ENCODE assay signal across 20 mouse cellular contexts in the genomic region with DNA sequence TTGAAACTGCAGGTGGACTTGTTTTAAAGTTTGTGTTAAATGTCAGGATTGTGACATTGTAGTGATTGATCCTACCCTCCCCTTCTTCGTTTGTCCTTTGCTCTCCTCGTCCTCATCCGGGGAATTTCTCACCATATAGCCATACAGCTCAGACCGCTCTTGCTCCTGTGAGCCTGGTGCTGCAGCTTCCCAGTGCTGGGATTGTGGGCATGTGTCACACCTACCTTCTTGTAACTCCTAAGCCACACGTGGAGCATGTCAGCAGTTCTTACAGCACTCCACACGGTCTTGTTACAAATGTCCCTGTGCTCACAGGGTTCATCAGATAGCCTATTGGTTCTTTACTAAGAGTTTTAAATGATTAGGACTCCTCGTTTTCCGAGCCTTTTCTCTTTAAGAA.
DNase-seq lines count a peak whose midpoint lies in the region; ATAC-seq and TF ChIP-seq lines count a peak whose summit lies in the region.
"Had no signal": no experiment of that assay in that cellular context is flagged by ENCODE, and none has a peak within 500 bp of the region (broad histone marks: within the 10 kb centered on the region; RNA-seq: fewer than 3 reads in every experiment).

No protein-coding gene starts in this region.

- peak overlapping the region in 1 of 2 experiments; percentile 54; a peak in 1 of 4 replicates for H3K27ac ChIP-seq in heart, embryonic 14.5 days (replicated peaks in 1 of 2; ENCODE audit: control insufficient read depth in 1 of 2, insufficient read depth in 1 of 2, low read depth in 2 of 2, low read length in 2 of 2)
- 0 out of 2 replicates have a peak overlapping the region, but pooled peaks have one; percentile 30 for H3K27ac ChIP-seq in liver, embryonic 12.5 days
- no peak overlapping the region for H3K27ac ChIP-seq in liver, embryonic 11.5 days (ENCODE audit: low read depth, low read length)
- H3K27ac ChIP-seq in intestine, postnatal 0 days (ENCODE audit: low read depth, low read length) = no peak overlapping the region
- H3K27ac ChIP-seq: embryonic facial prominence, embryonic 15.5 days; forebrain, embryonic 13.5 days; macrophage; stomach, embryonic 15.5 days had no signal

- TF ChIP-seq CTCF in intestine, postnatal 0 days (IDR thresholded peaks at IDR 0.05; ENCODE audit: low read depth) = no peak

- H3K4me2 ChIP-seq in heart, embryonic 14.5 days (ENCODE audit: low read length) = peak overlapping the region; percentile 19
- no peak overlapping the region for H3K4me2 ChIP-seq in liver, embryonic 12.5 days
- no peak overlapping the region for H3K4me2 ChIP-seq in liver, embryonic 11.5 days
- no peak overlapping the region for H3K4me2 ChIP-seq in intestine, postnatal 0 days (replicated peaks; ENCODE audit: low read depth)
- H3K4me2 ChIP-seq: embryonic facial prominence, embryonic 15.5 days; forebrain, embryonic 13.5 days; stomach, embryonic 15.5 days had no signal

- DNase-seq in embryo, embryonic 10 days (ENCODE audit: low spot score) = peak; percentile 40
- no peak for DNase-seq in embryo, embryonic 10.5 days (ENCODE audit: low spot score)
- no peak for DNase-seq in heart, adult 18-20 months
- no peak for DNase-seq in liver, embryonic 11.5 days (ENCODE audit: low spot score)
- DNase-seq: cerebellum, adult 11 months; kidney, postnatal 36 days; lung, adult 2 months; midbrain, embryonic 14.5 days; spleen, adult 18-20 months; thymus, postnatal 36 days had no signal

- H3K4me1 ChIP-seq in heart, embryonic 14.5 days (ENCODE audit: control insufficient read depth in 2 of 2, insufficient read depth in 2 of 2, low read length in 2 of 2) = peaks cover 22 to 45% of the 10 kb centered on the region in 2 experiments
- H3K4me1 ChIP-seq in liver, embryonic 12.5 days = peaks cover 12% of the 10 kb centered on the region; the same call in 1 of the 2 replicates
- peaks cover 9% of the 10 kb centered on the region for H3K4me1 ChIP-seq in liver, embryonic 11.5 days (replicated peaks; ENCODE audit: control insufficient read depth, insufficient read depth, low read length)
- no peaks in the 10 kb centered on the region; the same call in none of the 2 replicates for H3K4me1 ChIP-seq in intestine, postnatal 0 days (replicated peaks; ENCODE audit: control insufficient read depth, insufficient read depth, low read length)

- no peaks in the 10 kb centered on the region for H3K36me3 ChIP-seq in heart, embryonic 14.5 days (ENCODE audit: control insufficient read depth, insufficient read depth, low read length)
- no peaks in the 10 kb centered on the region for H3K36me3 ChIP-seq in liver, embryonic 12.5 days
- H3K36me3 ChIP-seq in liver, embryonic 11.5 days (ENCODE audit: control insufficient read depth, insufficient read depth, low read length) = no peaks in the 10 kb centered on the region
- no peaks in the 10 kb centered on the region for H3K36me3 ChIP-seq in intestine, postnatal 0 days (ENCODE audit: control insufficient read depth, insufficient read depth)
- H3K36me3 ChIP-seq: embryonic facial prominence, embryonic 15.5 days; stomach, embryonic 15.5 days had no signal

- WGBS in heart, embryonic 14.5 days = 16% methylated on average over 8 of the region's 8 CpGs
- WGBS in liver, embryonic 12.5 days (ENCODE audit: insufficient replicate concordance) = 27% methylated on average over 8 of the region's 8 CpGs
- WGBS in liver, embryonic 11.5 days = 26% methylated on average over 8 of the region's 8 CpGs
- WGBS in intestine, postnatal 0 days = 21% methylated on average over 8 of the region's 8 CpGs

- 0 out of 2 replicates have a peak, but pooled peaks cover 3% of the 10 kb centered on the region for H3K9me3 ChIP-seq in heart, embryonic 14.5 days (ENCODE audit: control insufficient read depth, low read length)
- H3K9me3 ChIP-seq in liver, embryonic 12.5 days (replicated peaks) = no peaks in the 10 kb centered on the region
- no peaks in the 10 kb centered on the region for H3K9me3 ChIP-seq in liver, embryonic 11.5 days (ENCODE audit: control insufficient read depth, low read length)
- no peaks in the 10 kb centered on the region for H3K9me3 ChIP-seq in intestine, postnatal 0 days (ENCODE audit: control insufficient read depth)
- H3K9me3 ChIP-seq: embryonic facial prominence, embryonic 15.5 days; forebrain, embryonic 13.5 days; stomach, embryonic 15.5 days had no signal

- ATAC-seq in heart, embryonic 14.5 days (ENCODE audit: insufficient number of reproducible peaks, insufficient read depth, low FRiP score, low read depth) = 0 out of 2 replicates have a peak, but pooled peaks have one; percentile 49
- ATAC-seq in liver, embryonic 12.5 days = no peak
- ATAC-seq in liver, embryonic 11.5 days (replicated peaks; ENCODE audit: low FRiP score) = no peak
- 0 out of 2 replicates have a peak, but pooled peaks have one; percentile 33 for ATAC-seq in intestine, postnatal 0 days
- no peak for ATAC-seq in cerebellum, adult (ENCODE audit: insufficient number of reproducible peaks, low FRiP score, low TSS enrichment)
- ATAC-seq: inflammation-experienced regulatory T-cells, adult 6 months; Patski had no signal

- H3K27me3 ChIP-seq in heart, embryonic 14.5 days (ENCODE audit: control insufficient read depth, insufficient read depth, low read length) = no peaks in the 10 kb centered on the region
- no peaks in the 10 kb centered on the region for H3K27me3 ChIP-seq in liver, embryonic 12.5 days (replicated peaks)
- H3K27me3 ChIP-seq in liver, embryonic 11.5 days (replicated peaks; ENCODE audit: control insufficient read depth, insufficient read depth, low read length) = no peaks in the 10 kb centered on the region
- H3K27me3 ChIP-seq in intestine, postnatal 0 days (replicated peaks; ENCODE audit: control insufficient read depth, insufficient read depth, low read length) = no peaks in the 10 kb centered on the region
- H3K27me3 ChIP-seq: embryonic facial prominence, embryonic 15.5 days; forebrain, embryonic 13.5 days; Patski; stomach, embryonic 15.5 days had no signal

- no peak overlapping the region for H3K4me3 ChIP-seq in heart, embryonic 14.5 days (ENCODE audit: control insufficient read depth in 1 of 2, insufficient read depth in 1 of 2, low read depth in 1 of 2, low read length in 2 of 2)
- no peak overlapping the region for H3K4me3 ChIP-seq in liver, embryonic 12.5 days
- no peak overlapping the region for H3K4me3 ChIP-seq in liver, embryonic 11.5 days (ENCODE audit: low read depth, low read length)
- no peak overlapping the region for H3K4me3 ChIP-seq in intestine, postnatal 0 days (ENCODE audit: low read depth, low read length)
- H3K4me3 ChIP-seq: embryonic facial prominence, embryonic 15.5 days; forebrain, embryonic 13.5 days; stomach, embryonic 15.5 days had no signal

- 0 out of 2 replicates have a peak overlapping the region, but pooled peaks have one; percentile 13 for H3K9ac ChIP-seq in heart, embryonic 14.5 days (ENCODE audit: low read length)
- H3K9ac ChIP-seq in liver, embryonic 12.5 days = no peak overlapping the region
- H3K9ac ChIP-seq in liver, embryonic 11.5 days (ENCODE audit: low read depth, low read length) = no peak overlapping the region
- no peak overlapping the region for H3K9ac ChIP-seq in intestine, postnatal 0 days (ENCODE audit: low read depth, low read length)
- H3K9ac ChIP-seq: embryonic facial prominence, embryonic 15.5 days; forebrain, embryonic 13.5 days; stomach, embryonic 15.5 days had no signal

Comparison
In these comparisons a context has a peak if more than half of its experiments do, and no peak if none do; other contexts are left out.
1. ATAC-seq: peak in heart, embryonic 14.5 days (single experiment) and intestine, postnatal 0 days (single experiment); none in liver, embryonic 12.5 days (single experiment), liver, embryonic 11.5 days (single experiment) and cerebellum, adult (single experiment).